Mouse (Mus musculus) liver, embryonic 16.5 days (tissue): Measurements from ENCODE around the gene Fnbp1. TPM values are rescaled to one million over a fixed set of nuclear protein-coding genes. Genes with fewer than 3 reads are reported as not detected.

Source experiments
- ATAC-seq: fragments of 200-750 bp; cut with Nextera tagmentation; 2 replicates; pipeline ENCODE4 v1.8.0; 2017; ENCODE audit warnings: low read depth, mild to moderate bottlenecking, moderate number of reproducible peaks, moderate library complexity
- H3K27ac ChIP-seq: fragments of 300-500 bp; sonication (generic); 2 replicates; pipeline ENCODE4 v1.5.1; 2014; ENCODE audit warnings: mild to moderate bottlenecking, low read length
- H3K27me3 ChIP-seq: fragments of 300-500 bp; sonication (generic); 2 replicates; pipeline ENCODE4 v1.6.1; 2014; ENCODE audit warnings: low read depth, low read length, mixed read lengths; ENCODE audit not compliant: control insufficient read depth, insufficient read depth
- H3K36me3 ChIP-seq: fragments of 300-500 bp; sonication (generic); 2 replicates; pipeline ENCODE4 v1.6.1; 2014; ENCODE audit warnings: mild to moderate bottlenecking; ENCODE audit not compliant: control insufficient read depth, insufficient read depth
- H3K4me1 ChIP-seq: fragments of 300-500 bp; sonication (generic); 2 replicates; pipeline ENCODE4 v1.6.1; 2014; ENCODE audit warnings: low read depth, low read length, mixed read lengths; ENCODE audit not compliant: control insufficient read depth
- H3K4me2 ChIP-seq: fragments of 300-500 bp; sonication (generic); 2 replicates; pipeline ENCODE4 v1.6.1; 2014; ENCODE audit warnings: low read depth, low read length, mixed read lengths
- H3K4me3 ChIP-seq: fragments of 300-500 bp; sonication (generic); 2 replicates; pipeline ENCODE4 v1.5.1; 2014; ENCODE audit warnings: low read depth, mild to moderate bottlenecking, low read length
- H3K9ac ChIP-seq: fragments of 300-500 bp; sonication (generic); 2 replicates; pipeline ENCODE4 v1.6.1; 2014; ENCODE audit warnings: low read depth, low read length
- H3K9me3 ChIP-seq: fragments of 300-500 bp; sonication (generic); replicated peaks from 2 replicates; pipeline ENCODE4 v1.6.1; 2016; ENCODE audit warnings: low read length; ENCODE audit not compliant: control insufficient read depth
- WGBS: fragments of 180-500 bp; shearing (Covaris S2); extraction: QIAGEN DNeasy Blood & Tissue Kit; methylation state at CpG from one replicate; pipeline ENCODE4 v1.1.7; 2014; ENCODE audit not compliant: insufficient replicate concordance; 5-methylcytosine and 5-hydroxymethylcytosine counted together
- polyA plus RNA-seq: library from polyadenylated mRNA; unstranded; fragments of >200 nt; fragmentation: Nextera tagmentation; extraction: Ambion mirVana; gene quantifications from 2 replicates; pipeline ENCODE4 v1.2.1, GENCODE M21; 2015

Gene Fnbp1
- polyA plus RNA-seq, 1 experiment from 2014 or later = 5.9 TPM

GRCm38 (mm10) chr2:31067059-31067595, 74.7 kb downstream of the Fnbp1 start:
- Histone ChIP-seq H3K27ac (no peak overlapping the region), H3K27me3 (no peaks in the 10 kb centered on the region), H3K36me3 (no peaks in the 10 kb centered on the region), H3K9ac (no peak overlapping the region), H3K9me3 (no peaks in the 10 kb centered on the region), H3K4me2 (no peak overlapping the region), H3K4me1 (no peaks in the 10 kb centered on the region), H3K4me3 (no peak overlapping the region)
- no peak for ATAC-seq
- WGBS = 81% methylated on average over 13 of the region's 13 CpGs

GRCm38 (mm10) chr2:31066019-31066789, 75.6 kb downstream of the Fnbp1 start:
- no peak for ATAC-seq
- WGBS = 66% methylated on average over 11 of the region's 11 CpGs
- H3K27me3 ChIP-seq = no peaks in the 10 kb centered on the region

GRCm38 (mm10) chr2:31061868-31062628, 79.8 kb downstream of the Fnbp1 start:
- ATAC-seq = no peak
- Histone ChIP-seq H3K27me3 (no peaks in the 10 kb centered on the region), H3K9me3 (no peaks in the 10 kb centered on the region), H3K27ac (peak overlapping the region; percentile 48; the same call in 1 of the 2 replicates), H3K9ac (no peak overlapping the region; the same call in 1 of the 2 replicates), H3K4me3 (no peak overlapping the region; the same call in 1 of the 2 replicates), H3K36me3 (no peaks in the 10 kb centered on the region), H3K4me1 (peaks cover 10% of the 10 kb centered on the region; the same call in 1 of the 2 replicates), H3K4me2 (peak overlapping the region; percentile 54; the same call in 1 of the 2 replicates)
- 26% methylated on average over 10 of the region's 10 CpGs for WGBS

More at GRCm38 (mm10) chr2:31066019-31066789, 75.6 kb downstream of the Fnbp1 start:
- Histone ChIP-seq H3K4me1 (peaks cover 3% of the 10 kb centered on the region; the same call in 1 of the 2 replicates), H3K27ac (no peak overlapping the region), H3K4me3 (no peak overlapping the region), H3K9ac (no peak overlapping the region), H3K36me3 (no peaks in the 10 kb centered on the region), H3K9me3 (no peaks in the 10 kb centered on the region), H3K4me2 (no peak overlapping the region)

DNA sequence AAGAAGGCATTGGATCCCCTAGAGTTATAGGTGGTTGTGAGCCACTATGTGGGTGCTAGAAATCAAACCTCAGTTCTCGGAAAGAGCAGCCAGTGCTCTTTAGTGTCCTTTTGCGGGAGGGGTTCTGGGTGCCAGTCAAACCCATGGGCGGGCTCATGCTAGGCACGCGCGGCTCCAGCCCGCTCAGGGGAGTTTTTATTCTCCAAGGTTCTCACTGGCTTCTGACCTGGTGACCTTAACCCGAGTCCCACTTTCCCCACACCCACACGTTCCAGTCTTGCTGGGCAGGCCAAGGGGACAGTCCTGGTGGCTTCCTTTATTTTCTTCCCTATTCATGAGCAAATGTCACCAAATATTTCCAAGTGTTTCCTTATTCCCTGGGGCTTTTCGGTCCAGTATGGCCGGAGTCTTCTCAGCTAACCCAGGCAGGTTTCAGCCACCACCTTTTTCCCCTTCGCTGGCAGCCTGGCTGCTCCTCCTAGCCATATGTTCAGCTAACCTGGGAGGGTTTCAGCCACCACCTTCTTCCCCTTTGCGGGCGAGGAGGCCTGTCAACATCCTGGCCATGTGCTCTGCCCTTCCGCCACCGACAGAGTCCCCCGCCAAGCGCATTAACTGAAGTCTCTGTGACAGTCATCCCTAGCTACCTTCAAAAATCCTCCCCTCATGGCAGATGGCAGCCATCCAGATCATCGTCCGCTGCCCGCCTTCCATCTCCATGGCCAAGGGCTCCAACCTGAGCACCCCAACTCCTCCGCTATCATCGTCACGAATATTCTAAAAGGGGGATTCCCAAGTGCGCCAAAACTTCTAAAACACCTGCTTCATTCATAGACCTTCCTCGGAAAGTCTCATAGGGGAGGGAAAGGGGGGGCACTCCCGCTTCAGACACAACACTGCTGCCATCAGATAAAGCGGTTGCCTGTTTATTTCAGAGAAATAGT, 80.7 kb downstream of the Fnbp1 start:
- Histone ChIP-seq H3K4me1 (peaks cover 10% of the 10 kb centered on the region; the same call in 1 of the 2 replicates), H3K9ac (peak overlapping the region; percentile 21), H3K4me2 (peak overlapping the region; percentile 54), H3K27ac (peak overlapping the region; percentile 48; the same call in 1 of the 2 replicates), H3K36me3 (peaks cover 2% of the 10 kb centered on the region; the same call in 1 of the 2 replicates), H3K4me3 (peak overlapping the region; percentile 23), H3K9me3 (no peaks in the 10 kb centered on the region), H3K27me3 (no peaks in the 10 kb centered on the region)
- WGBS = 27% methylated on average over 28 of the region's 28 CpGs
- peak; percentile 39; the same call in 1 of the 2 replicates for ATAC-seq

DNA sequence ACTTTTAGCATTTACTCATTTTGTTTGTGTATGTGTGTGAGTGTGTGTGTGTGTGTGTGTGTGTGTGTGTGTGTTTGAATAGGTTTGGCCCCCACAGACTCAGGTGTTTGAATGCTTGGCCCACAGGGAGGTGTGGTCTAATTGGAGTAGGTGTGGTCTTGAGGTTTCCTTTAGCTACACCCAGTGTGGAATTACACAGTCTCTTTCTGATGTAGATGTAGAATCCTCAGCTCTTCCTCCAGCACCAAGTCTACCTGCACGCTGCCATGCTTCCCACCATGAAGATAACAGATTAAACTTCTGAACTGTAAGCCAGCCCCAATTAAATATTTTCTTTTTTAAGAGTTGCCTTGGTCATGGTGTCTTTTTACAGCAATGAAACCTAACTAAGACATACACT, 81.5 kb downstream of the Fnbp1 start:
- Histone ChIP-seq H3K27me3 (no peaks in the 10 kb centered on the region), H3K4me1 (peaks cover 10% of the 10 kb centered on the region; the same call in 1 of the 2 replicates), H3K4me2 (peak overlapping the region; percentile 54; the same call in 1 of the 2 replicates), H3K4me3 (no peak overlapping the region), H3K9ac (no peak overlapping the region), H3K27ac (no peak overlapping the region; the same call in 1 of the 2 replicates), H3K36me3 (peaks cover 7% of the 10 kb centered on the region), H3K9me3 (no peaks in the 10 kb centered on the region)
- ATAC-seq = no peak
- WGBS = 65% methylated on average over 1 of the region's 1 CpGs

- Histone ChIP-seq H3K27ac (no peak overlapping the region), H3K9ac (no peak overlapping the region), H3K27me3 (no peaks in the 10 kb centered on the region), H3K4me1 (peaks cover 10% of the 10 kb centered on the region; the same call in 1 of the 2 replicates), H3K9me3 (no peaks in the 10 kb centered on the region), H3K4me2 (no peak overlapping the region), H3K36me3 (peaks cover 7% of the 10 kb centered on the region), H3K4me3 (no peak overlapping the region)
- no peak for ATAC-seq
- 77% methylated on average over 4 of the region's 4 CpGs for WGBS
Observed at GRCm38 (mm10) chr2:31058443-31058842, 83.4 kb downstream of the Fnbp1 start.

- Histone ChIP-seq H3K36me3 (peaks cover 7% of the 10 kb centered on the region), H3K27ac (no peak overlapping the region), H3K4me1 (peaks cover 10% of the 10 kb centered on the region; the same call in 1 of the 2 replicates), H3K4me2 (no peak overlapping the region), H3K9ac (no peak overlapping the region), H3K9me3 (no peaks in the 10 kb centered on the region), H3K4me3 (no peak overlapping the region), H3K27me3 (no peaks in the 10 kb centered on the region)
- WGBS = 78% methylated on average over 6 of the region's 6 CpGs
- no peak for ATAC-seq
Observed at GRCm38 (mm10) chr2:31057549-31058177, 84.1 kb downstream of the Fnbp1 start.

- peaks cover 7% of the 10 kb centered on the region for H3K36me3 ChIP-seq
- H3K27ac ChIP-seq = no peak overlapping the region
- H3K9ac ChIP-seq = no peak overlapping the region
- no peaks in the 10 kb centered on the region for H3K27me3 ChIP-seq
- ATAC-seq = no peak
- no peak overlapping the region for H3K4me2 ChIP-seq
- no peak overlapping the region for H3K4me3 ChIP-seq
- no peaks in the 10 kb centered on the region for H3K9me3 ChIP-seq
- H3K4me1 ChIP-seq = peaks cover 6% of the 10 kb centered on the region; the same call in 1 of the 2 replicates
- 77% methylated on average over 3 of the region's 3 CpGs for WGBS
Observed at GRCm38 (mm10) chr2:31056070-31056469, 85.7 kb downstream of the Fnbp1 start.
